Mouse (Mus musculus) intestine, embryonic 14.5 days (tissue): ENCODE results near the gene Soat2. TPM values are rescaled to one million over a fixed set of nuclear protein-coding genes. Genes with fewer than 3 reads are reported as not detected.

ENCODE experiments used
- ATAC-seq: fragments of 200-750 bp; cut with Nextera tagmentation; replicated peaks from 2 replicates; pipeline ENCODE4 v1.8.0; 2017; ENCODE audit warnings: low read depth, moderate number of reproducible peaks, moderate TSS enrichment, moderate library complexity; ENCODE audit not compliant: low FRiP score, low TSS enrichment
- DNase-seq: peaks from one replicate; pipeline ENCODE4 v3.0.0-alpha.2; 2018; ENCODE audit warnings: low spot score
- H3K27ac ChIP-seq: fragments of 300-500 bp; sonication (generic); 2 replicates; pipeline ENCODE4 v1.5.1; 2014; ENCODE audit warnings: low read depth, mild to moderate bottlenecking, control low read depth
- H3K27me3 ChIP-seq: fragments of 300-500 bp; sonication (generic); replicated peaks from 2 replicates; pipeline ENCODE4 v1.6.1; 2014; ENCODE audit warnings: low read length, control low read depth; ENCODE audit not compliant: control insufficient read depth, insufficient read depth
- H3K36me3 ChIP-seq: fragments of 300-500 bp; sonication (generic); 2 replicates; pipeline ENCODE4 v1.6.1; 2014; ENCODE audit warnings: low read length, control low read depth; ENCODE audit not compliant: control insufficient read depth, insufficient read depth
- H3K4me1 ChIP-seq: fragments of 300-500 bp; sonication (generic); replicated peaks from 2 replicates; pipeline ENCODE4 v1.6.1; 2014; ENCODE audit warnings: low read length, control low read depth, mixed read lengths; ENCODE audit not compliant: control insufficient read depth, insufficient read depth
- H3K4me2 ChIP-seq: fragments of 300-500 bp; sonication (generic); 2 replicates; pipeline ENCODE4 v1.6.1; 2014; ENCODE audit warnings: low read length
- H3K4me3 ChIP-seq: fragments of 300-500 bp; sonication (generic); 2 replicates; pipeline ENCODE4 v1.5.1; 2014; ENCODE audit warnings: low read depth, low read length, control low read depth, mixed read lengths
- H3K9ac ChIP-seq: fragments of 300-500 bp; sonication (generic); 2 replicates; pipeline ENCODE4 v1.6.1; 2014; ENCODE audit warnings: mild to moderate bottlenecking, low read length
- H3K9me3 ChIP-seq: fragments of 300-500 bp; sonication (generic); 2 replicates; pipeline ENCODE4 v1.6.1; 2016; ENCODE audit warnings: low read length, control low read depth; ENCODE audit not compliant: control insufficient read depth
- WGBS: fragments of 180-500 bp; shearing (Covaris S2); extraction: QIAGEN DNeasy Blood & Tissue Kit; methylation state at CpG from one replicate; pipeline ENCODE4 v1.1.7; 2014; 5-methylcytosine and 5-hydroxymethylcytosine counted together
- polyA plus RNA-seq: library from polyadenylated mRNA; unstranded; fragments of >200 nt; fragmentation: Nextera tagmentation; extraction: Ambion mirVana; gene quantifications from 2 replicates; pipeline ENCODE4 v1.2.1, GENCODE M21; 2014

Gene Soat2
- 3.0 and 4.7 TPM in 2 replicates for polyA plus RNA-seq

GRCm38 (mm10) chr15:102150301-102151135, at the start of gene Soat2:
Soat2 (plus strand) TSS chr15:102150526.
- no peaks in the 10 kb centered on the region for H3K9me3 ChIP-seq
- no peak for ATAC-seq
- 34% methylated on average over 20 of the region's 20 CpGs for WGBS
- peaks cover 12% of the 10 kb centered on the region for H3K4me1 ChIP-seq
- H3K36me3 ChIP-seq, result no peaks in the 10 kb centered on the region
- DNase-seq, result peak; percentile 75
- H3K27me3 ChIP-seq, result peaks cover 3% of the 10 kb centered on the region
- no peak within 1 kb of the TSS for H3K9ac ChIP-seq
- H3K4me2 ChIP-seq, result peak within 1 kb of the TSS; percentile 13
- peak within 1 kb of the TSS; percentile 30; the same call in 1 of the 2 replicates for H3K27ac ChIP-seq
- no peak within 1 kb of the TSS for H3K4me3 ChIP-seq

GRCm38 (mm10) chr15:102100996-102101671, 49.2 kb upstream of the Soat2 start:
- peak; percentile 74 for DNase-seq
- ATAC-seq, result peak; percentile 50
- Histone ChIP-seq H3K4me2 (peak overlapping the region; percentile 80), H3K36me3 (peaks cover 22% of the 10 kb centered on the region), H3K4me1 (peaks cover 66% of the 10 kb centered on the region), H3K9ac (peak overlapping the region; percentile 62), H3K27ac (peak overlapping the region; percentile 85), H3K9me3 (no peaks in the 10 kb centered on the region), H3K27me3 (no peaks in the 10 kb centered on the region), H3K4me3 (peak overlapping the region; percentile 54)
- 5% methylated on average over 10 of the region's 10 CpGs for WGBS

GRCm38 (mm10) chr15:102101672-102102541, 48.4 kb upstream of the Soat2 start:
- peak overlapping the region; percentile 85 for H3K27ac ChIP-seq
- WGBS, result 25% methylated on average over 11 of the region's 11 CpGs
- H3K9me3 ChIP-seq, result no peaks in the 10 kb centered on the region
- H3K27me3 ChIP-seq, result no peaks in the 10 kb centered on the region
- peak overlapping the region; percentile 59 for H3K9ac ChIP-seq
- H3K4me1 ChIP-seq, result peaks cover 70% of the 10 kb centered on the region
- no peak; the same call in 1 of the 2 replicates for ATAC-seq
- H3K4me3 ChIP-seq, result peak overlapping the region; percentile 54
- peaks cover 22% of the 10 kb centered on the region for H3K36me3 ChIP-seq
- peak; percentile 77 for DNase-seq
- peak overlapping the region; percentile 80 for H3K4me2 ChIP-seq

GRCm38 (mm10) chr15:102102548-102103121, 47.7 kb upstream of the Soat2 start:
- H3K9me3 ChIP-seq, result no peaks in the 10 kb centered on the region
- DNase-seq (no peak), ATAC-seq (no peak; the same call in 1 of the 2 replicates)
- peaks cover 23% of the 10 kb centered on the region for H3K36me3 ChIP-seq
- H3K4me3 ChIP-seq, result peak overlapping the region; percentile 54
- no peaks in the 10 kb centered on the region for H3K27me3 ChIP-seq
- H3K4me2 ChIP-seq, result peak overlapping the region; percentile 80
- H3K27ac ChIP-seq, result peak overlapping the region; percentile 85
- WGBS, result 16% methylated on average over 6 of the region's 6 CpGs
- peak overlapping the region; percentile 59 for H3K9ac ChIP-seq
- H3K4me1 ChIP-seq, result peaks cover 70% of the 10 kb centered on the region

DNA sequence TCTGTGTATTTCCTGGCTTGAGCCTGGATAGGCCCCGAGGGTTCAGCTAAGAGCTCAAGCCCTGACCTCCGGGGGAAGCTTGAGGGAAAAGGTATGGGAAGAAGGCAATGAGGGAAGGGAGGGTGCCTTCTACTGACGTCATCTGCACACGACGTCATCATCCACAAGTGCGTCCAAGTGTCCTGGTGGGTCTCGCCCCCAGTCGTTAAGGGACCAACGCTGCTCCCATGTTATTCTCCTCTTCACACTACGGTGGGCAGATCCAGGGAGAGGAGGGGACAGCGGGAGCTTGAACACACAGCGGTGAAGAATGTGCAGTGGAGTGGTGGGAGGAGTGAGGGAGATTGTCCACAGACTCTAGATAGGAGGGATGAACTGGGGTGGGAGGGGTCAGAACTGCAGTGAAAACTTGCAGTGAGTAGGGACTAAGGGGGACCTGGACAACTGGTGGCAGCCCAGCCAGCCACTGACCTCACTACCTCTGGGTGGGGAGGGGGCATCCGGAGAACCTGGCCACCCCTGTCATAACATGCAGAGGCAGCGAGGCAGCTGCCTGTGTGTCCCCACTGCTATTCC, 46.9 kb upstream of the Soat2 start:
- Histone ChIP-seq H3K9me3 (no peaks in the 10 kb centered on the region), H3K4me1 (peaks cover 64% of the 10 kb centered on the region), H3K9ac (peak overlapping the region; percentile 59), H3K36me3 (peaks cover 24% of the 10 kb centered on the region), H3K27ac (peak overlapping the region; percentile 85), H3K4me2 (peak overlapping the region; percentile 80), H3K4me3 (peak overlapping the region; percentile 54), H3K27me3 (no peaks in the 10 kb centered on the region)
- WGBS, result 6% methylated on average over 14 of the region's 14 CpGs
- DNase-seq (peak; percentile 72), ATAC-seq (no peak)

DNA sequence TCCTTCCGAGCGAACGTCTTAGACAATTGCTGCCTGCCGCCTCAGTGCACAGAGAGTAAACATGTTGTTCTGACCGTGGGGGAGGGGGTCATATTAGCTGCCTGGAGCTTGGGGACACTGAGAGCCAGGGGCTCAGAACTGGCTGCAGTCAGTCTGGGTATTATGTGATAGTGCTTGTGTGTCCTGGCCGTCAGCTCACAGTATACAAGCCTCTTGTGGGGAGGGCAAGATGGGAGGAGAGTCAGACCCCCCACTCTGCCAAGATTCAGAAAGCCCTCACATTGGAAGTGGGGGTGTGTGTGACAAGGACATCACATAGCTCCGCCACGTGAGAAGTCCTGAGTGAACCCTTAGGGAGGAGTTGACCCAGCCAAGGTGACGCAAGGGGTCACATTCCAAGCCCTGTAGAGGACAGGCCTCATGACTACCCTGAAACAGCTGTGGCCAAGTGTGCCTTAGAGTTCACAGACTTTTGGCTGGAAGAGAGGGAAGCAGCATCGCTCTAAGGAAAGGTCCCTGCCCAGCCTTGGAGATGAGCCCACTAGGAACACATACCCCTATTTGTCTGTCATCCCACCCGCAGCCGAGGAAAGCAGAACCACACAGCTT, 46.3 kb upstream of the Soat2 start:
- H3K27ac ChIP-seq, result peak overlapping the region; percentile 85
- WGBS, result 23% methylated on average over 12 of the region's 12 CpGs
- H3K4me1 ChIP-seq, result peaks cover 66% of the 10 kb centered on the region
- H3K4me3 ChIP-seq, result peak overlapping the region; percentile 54
- H3K4me2 ChIP-seq, result peak overlapping the region; percentile 80
- H3K9ac ChIP-seq, result peak overlapping the region; percentile 59; the same call in 1 of the 2 replicates
- no peaks in the 10 kb centered on the region for H3K9me3 ChIP-seq
- no peak for DNase-seq
- peaks cover 27% of the 10 kb centered on the region for H3K36me3 ChIP-seq
- H3K27me3 ChIP-seq, result no peaks in the 10 kb centered on the region
- no peak for ATAC-seq

DNA sequence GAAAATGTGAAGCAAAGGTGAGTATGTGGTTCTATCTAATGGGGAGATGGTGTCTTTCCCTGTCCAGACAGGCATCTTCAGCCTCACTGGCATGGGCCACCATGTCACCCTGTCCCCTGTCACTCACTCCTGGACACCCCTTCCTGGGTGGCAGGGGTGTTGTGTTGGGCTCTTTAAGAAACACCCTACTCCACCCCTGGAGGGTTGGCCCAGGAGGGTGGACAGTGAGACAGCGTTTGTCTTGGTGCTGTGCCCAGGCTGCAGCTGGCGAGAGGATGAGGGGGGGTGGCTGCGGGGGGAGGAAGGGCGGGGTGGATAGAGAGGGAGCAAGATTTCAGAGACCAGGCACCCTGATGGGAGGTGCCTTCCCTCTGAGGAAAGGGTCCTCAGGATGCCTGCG, 45.0 kb upstream of the Soat2 start:
- Histone ChIP-seq H3K4me2 (no peak overlapping the region), H3K27ac (no peak overlapping the region), H3K4me3 (no peak overlapping the region), H3K36me3 (peaks cover 39% of the 10 kb centered on the region), H3K27me3 (no peaks in the 10 kb centered on the region), H3K4me1 (peaks cover 57% of the 10 kb centered on the region), H3K9ac (no peak overlapping the region), H3K9me3 (no peaks in the 10 kb centered on the region)
- ATAC-seq (no peak), DNase-seq (no peak)
- WGBS, result 49% methylated on average over 5 of the region's 5 CpGs
